Mouse (Mus musculus): ENCODE results near the gene Ppp1r1c.

The Ppp1r1c gene

DNA sequence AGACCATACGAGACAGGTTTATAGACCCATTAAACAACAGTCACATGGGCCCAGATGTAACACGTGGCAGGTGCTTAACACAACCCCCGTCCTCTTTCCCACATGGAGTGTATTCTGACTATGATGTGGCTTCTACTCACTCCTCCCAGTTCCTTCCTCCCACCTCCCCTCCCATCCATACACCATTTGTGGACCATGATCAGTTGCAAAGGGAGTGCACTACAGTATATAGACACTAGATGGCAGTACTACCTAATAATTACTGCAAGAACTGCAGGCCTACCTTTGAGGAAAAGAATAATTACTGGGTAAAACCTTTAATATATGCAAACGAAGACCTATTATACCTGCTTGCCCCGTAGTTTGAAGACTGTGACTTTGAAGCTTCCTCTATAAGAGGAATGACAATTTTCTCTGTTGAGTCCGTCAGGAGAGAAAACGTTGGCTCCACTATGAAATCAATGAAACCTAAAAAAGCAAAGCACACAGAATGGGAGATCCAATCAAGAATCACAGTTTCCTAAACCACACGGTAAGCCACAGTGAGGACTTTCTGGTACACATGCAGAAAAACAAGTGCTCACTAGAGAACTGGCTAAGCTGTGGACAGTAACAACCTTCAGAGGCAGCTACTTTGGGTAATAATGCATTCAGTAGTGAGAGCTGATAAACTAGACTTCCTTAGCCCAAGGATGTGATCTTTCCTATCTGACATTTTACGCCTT, 157.9 kb downstream of the Ppp1r1c start:
- no peak for DNase-seq (ENCODE audit: low spot score in 2 of 2)
